Mouse (Mus musculus) lung, embryonic 15.5 days (tissue): Measurements from ENCODE around the gene Kctd21. TPM values are rescaled to one million over a fixed set of nuclear protein-coding genes. Genes with fewer than 3 reads are reported as not detected.

Experiments
- ATAC-seq: fragments of 200-750 bp; cut with Nextera tagmentation; 2 replicates; pipeline ENCODE4 v1.8.0; 2017; ENCODE audit warnings: moderate number of reproducible peaks, borderline replicate concordance; ENCODE audit not compliant: low FRiP score, low TSS enrichment; ENCODE audit errors: extremely low read depth
- H3K27ac ChIP-seq: fragments of 300-500 bp; sonication (generic); 2 replicates; pipeline ENCODE4 v1.5.1; 2015; ENCODE audit warnings: moderate library complexity, mild to moderate bottlenecking, inconsistent platforms
- H3K27me3 ChIP-seq: fragments of 300-500 bp; sonication (generic); 2 replicates; pipeline ENCODE4 v1.6.1; 2015; ENCODE audit warnings: inconsistent platforms
- H3K36me3 ChIP-seq: fragments of 300-500 bp; sonication (generic); 2 replicates; pipeline ENCODE4 v1.6.1; 2015; ENCODE audit warnings: inconsistent platforms
- H3K4me1 ChIP-seq: fragments of 300-500 bp; sonication (generic); 2 replicates; pipeline ENCODE4 v1.6.1; 2015; ENCODE audit warnings: inconsistent platforms
- H3K4me2 ChIP-seq: fragments of 300-500 bp; sonication (generic); 2 replicates; pipeline ENCODE4 v1.6.1; 2015; ENCODE audit warnings: inconsistent platforms, mild to moderate bottlenecking, moderate library complexity
- H3K4me3 ChIP-seq: fragments of 300-500 bp; sonication (generic); 2 replicates; pipeline ENCODE4 v1.5.1; 2015; ENCODE audit warnings: mild to moderate bottlenecking, inconsistent platforms
- H3K9ac ChIP-seq: fragments of 300-500 bp; sonication (generic); 2 replicates; pipeline ENCODE4 v1.6.1; 2015; ENCODE audit warnings: inconsistent platforms
- H3K9me3 ChIP-seq: fragments of 300-500 bp; sonication (generic); 2 replicates; pipeline ENCODE4 v1.6.1; 2016; ENCODE audit warnings: inconsistent platforms
- WGBS: fragments of 180-500 bp; shearing (Covaris S2); methylation state at CpG from one replicate; pipeline ENCODE4 v1.1.7; 2015; 5-methylcytosine and 5-hydroxymethylcytosine counted together
- polyA plus RNA-seq: library from polyadenylated mRNA; unstranded; fragments of >200 nt; fragmentation: Nextera tagmentation; extraction: Ambion mirVana; gene quantifications from 2 replicates; pipeline ENCODE4 v1.2.1, GENCODE M21; 2015

The Kctd21 gene
- 4.8 and 5.1 TPM in 2 replicates for polyA plus RNA-seq

DNA sequence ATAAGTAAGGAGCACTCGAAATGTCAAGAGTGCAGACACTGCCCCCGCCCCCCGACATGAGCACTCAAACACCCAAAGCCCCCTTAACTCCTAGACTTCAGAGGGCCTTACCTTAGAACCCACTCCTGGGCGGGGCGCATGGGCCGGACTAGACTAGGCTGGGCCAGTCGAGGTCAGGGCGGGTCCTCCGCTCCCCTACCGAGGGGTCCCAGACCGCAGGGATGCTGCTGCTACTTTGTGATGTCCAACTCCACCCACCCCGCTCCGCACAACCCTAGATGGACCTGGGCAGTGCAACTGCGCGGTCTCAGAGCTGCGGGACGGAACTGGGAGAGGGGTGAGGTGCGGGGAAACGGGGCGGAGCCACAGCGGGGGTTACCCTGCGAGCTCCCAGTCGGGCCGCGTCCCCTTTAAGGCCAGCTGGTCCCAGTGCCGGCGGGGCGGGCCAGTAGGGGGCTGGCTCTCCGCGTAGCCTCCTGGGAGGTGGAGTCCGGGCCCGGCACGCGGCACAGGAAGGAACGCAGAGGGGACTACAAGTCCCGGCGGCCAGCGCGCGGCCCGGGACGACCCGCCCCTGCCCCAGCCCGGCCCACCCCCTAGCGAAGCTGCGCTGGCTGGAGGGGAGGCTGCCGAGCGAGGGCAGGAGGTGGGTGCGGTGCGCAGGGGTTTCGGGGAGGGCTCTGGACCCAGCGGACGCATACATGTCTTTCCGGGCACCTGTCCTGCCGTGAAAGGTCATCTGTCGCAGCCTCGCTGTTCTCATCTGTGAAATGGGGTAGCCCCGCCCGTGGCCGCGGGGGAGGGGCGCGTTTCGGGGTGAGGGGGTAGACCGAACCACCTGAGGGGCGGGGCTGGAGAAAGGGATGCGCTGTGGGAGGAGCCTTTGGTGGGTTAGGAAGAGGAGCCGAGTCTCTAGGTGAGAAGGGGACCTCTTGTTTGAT lies at the start of gene Kctd21, which contains the start of gene Usp35:
Gene Kctd21, plus strand, starts transcription at position 602 of the 941 bp plus-strand sequence.
Gene Usp35, minus strand, starts transcription at position 295 of the 941 bp plus-strand sequence.
- H3K36me3 ChIP-seq, result no peaks in the 10 kb centered on the region
- peaks cover 17% of the 10 kb centered on the region for H3K4me1 ChIP-seq
- peak; percentile 99 for ATAC-seq
- peak within 1 kb of the TSS; percentile 72 for H3K9ac ChIP-seq
- peak within 1 kb of the TSS; percentile 98 for H3K4me3 ChIP-seq
- no peaks in the 10 kb centered on the region for H3K9me3 ChIP-seq
- WGBS, result 1% methylated on average over 68 of the region's 68 CpGs
- peak within 1 kb of the TSS; percentile 70 for H3K4me2 ChIP-seq
- H3K27ac ChIP-seq, result peak within 1 kb of the TSS; percentile 42; the same call in 1 of the 2 replicates
- H3K27me3 ChIP-seq, result peaks cover 6% of the 10 kb centered on the region; the same call in 1 of the 2 replicates

GRCm38 (mm10) chr7:97296986-97297385 lies 35.1 kb upstream of the Kctd21 start:
- 0 out of 2 replicates have a peak, but pooled peaks cover 7% of the 10 kb centered on the region for H3K36me3 ChIP-seq
- no peak overlapping the region for H3K4me2 ChIP-seq
- no peak overlapping the region for H3K4me3 ChIP-seq
- no peaks in the 10 kb centered on the region for H3K9me3 ChIP-seq
- H3K9ac ChIP-seq, result no peak overlapping the region
- no peaks in the 10 kb centered on the region for H3K27me3 ChIP-seq
- no peak for ATAC-seq
- H3K27ac ChIP-seq, result no peak overlapping the region
- 37% methylated on average over 2 of the region's 2 CpGs for WGBS
- H3K4me1 ChIP-seq, result no peaks in the 10 kb centered on the region

- 0 out of 2 replicates have a peak, but pooled peaks cover 11% of the 10 kb centered on the region for H3K36me3 ChIP-seq
- no peaks in the 10 kb centered on the region for H3K4me1 ChIP-seq
- H3K4me3 ChIP-seq, result no peak overlapping the region
- no peak for ATAC-seq
- H3K27me3 ChIP-seq, result no peaks in the 10 kb centered on the region
- no peak overlapping the region for H3K27ac ChIP-seq
- H3K9me3 ChIP-seq, result no peaks in the 10 kb centered on the region
- H3K4me2 ChIP-seq, result no peak overlapping the region
- no peak overlapping the region for H3K9ac ChIP-seq
- WGBS, result 0% methylated on average over 2 of the region's 2 CpGs
Observed at GRCm38 (mm10) chr7:97297466-97297865, 34.7 kb upstream of the Kctd21 start.

GRCm38 (mm10) chr7:97298279-97298678 lies 33.8 kb upstream of the Kctd21 start:
- H3K36me3 ChIP-seq, result peaks cover 17% of the 10 kb centered on the region; the same call in 1 of the 2 replicates
- WGBS, result 93% methylated on average over 2 of the region's 2 CpGs
- no peak overlapping the region for H3K27ac ChIP-seq
- no peak overlapping the region for H3K4me3 ChIP-seq
- no peak overlapping the region for H3K4me2 ChIP-seq
- no peaks in the 10 kb centered on the region for H3K9me3 ChIP-seq
- no peak overlapping the region for H3K9ac ChIP-seq
- ATAC-seq, result no peak
- H3K27me3 ChIP-seq, result no peaks in the 10 kb centered on the region
- H3K4me1 ChIP-seq, result no peaks in the 10 kb centered on the region

GRCm38 (mm10) chr7:97298943-97299342 lies 33.2 kb upstream of the Kctd21 start:
- H3K9me3 ChIP-seq, result no peaks in the 10 kb centered on the region
- H3K9ac ChIP-seq, result no peak overlapping the region
- 84% methylated on average over 6 of the region's 6 CpGs for WGBS
- no peak overlapping the region for H3K4me2 ChIP-seq
- peaks cover 24% of the 10 kb centered on the region; the same call in 1 of the 2 replicates for H3K36me3 ChIP-seq
- no peak overlapping the region for H3K4me3 ChIP-seq
- no peak for ATAC-seq
- no peaks in the 10 kb centered on the region for H3K27me3 ChIP-seq
- no peaks in the 10 kb centered on the region for H3K4me1 ChIP-seq
- H3K27ac ChIP-seq, result no peak overlapping the region

GRCm38 (mm10) chr7:97300914-97301313 lies 31.2 kb upstream of the Kctd21 start:
- 84% methylated on average over 2 of the region's 2 CpGs for WGBS
- Histone ChIP-seq H3K4me1 (no peaks in the 10 kb centered on the region), H3K4me3 (no peak overlapping the region), H3K27ac (no peak overlapping the region), H3K27me3 (no peaks in the 10 kb centered on the region), H3K9ac (no peak overlapping the region), H3K9me3 (no peaks in the 10 kb centered on the region), H3K4me2 (no peak overlapping the region), H3K36me3 (peaks cover 37% of the 10 kb centered on the region)
- no peak for ATAC-seq

- Histone ChIP-seq H3K4me1 (no peaks in the 10 kb centered on the region), H3K9me3 (no peaks in the 10 kb centered on the region), H3K27ac (no peak overlapping the region), H3K4me2 (no peak overlapping the region), H3K36me3 (peaks cover 37% of the 10 kb centered on the region), H3K9ac (no peak overlapping the region), H3K27me3 (no peaks in the 10 kb centered on the region), H3K4me3 (no peak overlapping the region)
- WGBS, result 77% methylated on average over 8 of the region's 8 CpGs
- no peak for ATAC-seq
Observed at GRCm38 (mm10) chr7:97301321-97301720, 30.8 kb upstream of the Kctd21 start.

DNA sequence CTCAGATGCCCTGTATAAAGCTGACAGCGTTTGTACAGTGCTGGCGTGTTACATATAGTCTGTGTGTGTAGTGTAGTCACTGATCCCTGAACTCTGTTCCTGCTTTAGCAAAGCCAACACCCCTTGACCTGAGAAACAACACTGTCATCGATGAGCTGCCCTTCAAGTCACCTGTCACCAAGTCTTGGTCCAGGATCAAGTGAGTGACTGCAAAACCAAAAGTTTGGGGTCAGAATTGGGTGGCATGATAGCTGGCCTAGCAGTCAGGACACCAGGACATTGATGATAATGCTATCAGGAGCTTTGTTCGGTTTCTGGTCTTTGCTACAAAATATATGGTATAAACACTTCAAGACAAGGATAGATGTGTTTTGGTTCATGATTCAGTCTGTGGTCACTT lies 29.9 kb upstream of the Kctd21 start:
- no peak for ATAC-seq
- H3K27ac ChIP-seq, result no peak overlapping the region
- no peaks in the 10 kb centered on the region for H3K27me3 ChIP-seq
- 73% methylated on average over 4 of the region's 4 CpGs for WGBS
- no peak overlapping the region for H3K4me2 ChIP-seq
- no peaks in the 10 kb centered on the region for H3K9me3 ChIP-seq
- H3K4me3 ChIP-seq, result no peak overlapping the region
- H3K4me1 ChIP-seq, result no peaks in the 10 kb centered on the region
- H3K9ac ChIP-seq, result no peak overlapping the region
- peaks cover 37% of the 10 kb centered on the region for H3K36me3 ChIP-seq

- WGBS, result 75% methylated on average over 4 of the region's 4 CpGs
- Histone ChIP-seq H3K9me3 (no peaks in the 10 kb centered on the region), H3K4me2 (no peak overlapping the region), H3K27ac (no peak overlapping the region), H3K4me3 (no peak overlapping the region), H3K36me3 (peaks cover 41% of the 10 kb centered on the region), H3K4me1 (no peaks in the 10 kb centered on the region), H3K27me3 (no peaks in the 10 kb centered on the region), H3K9ac (no peak overlapping the region)
- no peak for ATAC-seq
Observed at GRCm38 (mm10) chr7:97302876-97303275, 29.3 kb upstream of the Kctd21 start.

DNA sequence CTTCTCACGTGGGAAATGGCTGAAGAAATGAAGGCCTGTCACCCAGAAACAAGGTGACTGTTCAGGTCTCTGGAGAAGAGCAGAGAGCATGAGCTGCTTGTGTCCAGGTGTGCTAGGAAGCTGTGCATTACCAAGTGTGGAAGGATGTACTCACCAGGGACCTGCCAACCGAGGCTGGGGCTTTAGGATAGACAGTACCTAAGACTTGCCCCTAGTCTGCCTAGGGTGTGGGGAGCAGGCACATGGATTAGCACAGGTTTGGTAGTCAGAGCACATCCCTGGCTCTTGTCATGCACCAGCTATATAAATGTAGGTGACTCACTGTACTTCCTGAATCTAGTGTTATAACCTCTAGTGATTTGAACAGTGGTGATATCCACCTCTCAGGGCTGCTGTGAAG lies 28.5 kb upstream of the Kctd21 start:
- peaks cover 48% of the 10 kb centered on the region for H3K36me3 ChIP-seq
- H3K4me2 ChIP-seq, result no peak overlapping the region
- ATAC-seq, result no peak
- H3K27ac ChIP-seq, result no peak overlapping the region
- H3K4me1 ChIP-seq, result no peaks in the 10 kb centered on the region
- H3K9ac ChIP-seq, result no peak overlapping the region
- WGBS, result 75% methylated on average over 2 of the region's 2 CpGs
- no peaks in the 10 kb centered on the region for H3K9me3 ChIP-seq
- H3K27me3 ChIP-seq, result no peaks in the 10 kb centered on the region
- no peak overlapping the region for H3K4me3 ChIP-seq

DNA sequence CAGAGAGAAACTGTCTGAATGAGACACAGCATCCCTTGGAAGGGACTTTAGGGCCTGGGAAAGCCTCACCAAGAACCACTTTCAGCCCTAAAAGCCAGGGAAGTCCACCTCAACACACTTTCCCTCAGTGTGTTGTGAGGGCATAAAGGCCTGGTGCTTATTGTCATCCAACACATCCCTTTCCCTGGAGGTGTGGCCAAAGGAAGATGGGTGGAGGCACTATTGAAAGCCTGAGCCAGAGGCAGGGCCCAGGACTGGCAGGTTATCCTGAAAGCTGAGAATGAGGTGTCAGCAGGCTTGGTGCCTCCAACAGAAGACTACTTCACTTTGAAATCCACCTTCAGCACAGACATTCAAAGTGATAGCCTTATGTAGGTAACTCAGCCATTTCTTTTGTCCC lies 27.7 kb upstream of the Kctd21 start:
- Histone ChIP-seq H3K4me2 (no peak overlapping the region), H3K4me1 (no peaks in the 10 kb centered on the region), H3K4me3 (no peak overlapping the region), H3K9ac (no peak overlapping the region), H3K9me3 (no peaks in the 10 kb centered on the region), H3K36me3 (peaks cover 49% of the 10 kb centered on the region), H3K27ac (no peak overlapping the region), H3K27me3 (no peaks in the 10 kb centered on the region)
- ATAC-seq, result no peak

- Histone ChIP-seq H3K4me2 (no peak overlapping the region), H3K4me1 (no peaks in the 10 kb centered on the region), H3K27ac (no peak overlapping the region), H3K9me3 (no peaks in the 10 kb centered on the region), H3K27me3 (no peaks in the 10 kb centered on the region), H3K4me3 (no peak overlapping the region), H3K36me3 (peaks cover 53% of the 10 kb centered on the region), H3K9ac (no peak overlapping the region)
- ATAC-seq, result no peak
- 76% methylated on average over 4 of the region's 4 CpGs for WGBS
Observed at GRCm38 (mm10) chr7:97305206-97305605, 26.9 kb upstream of the Kctd21 start.
